Mouse (Mus musculus) bone marrow, adult 2 months (tissue): Measurements from ENCODE around the gene Tmed3.

ENCODE experiments used
- CTCF ChIP-seq: fragments of 200-500 bp; IDR thresholded peaks from 2 replicates; pipeline ENCODE4 v1.5.1; 2011; ENCODE audit warnings: low read length, control low read depth; ENCODE audit not compliant: control insufficient read depth, insufficient read depth
- POLR2A ChIP-seq: fragments of 200-500 bp; IDR thresholded peaks from 2 replicates; pipeline ENCODE4 v1.6.1; 2011; ENCODE audit warnings: low read depth, mild to moderate bottlenecking, control low read depth, low read length, borderline replicate concordance; ENCODE audit not compliant: control insufficient read depth

DNA sequence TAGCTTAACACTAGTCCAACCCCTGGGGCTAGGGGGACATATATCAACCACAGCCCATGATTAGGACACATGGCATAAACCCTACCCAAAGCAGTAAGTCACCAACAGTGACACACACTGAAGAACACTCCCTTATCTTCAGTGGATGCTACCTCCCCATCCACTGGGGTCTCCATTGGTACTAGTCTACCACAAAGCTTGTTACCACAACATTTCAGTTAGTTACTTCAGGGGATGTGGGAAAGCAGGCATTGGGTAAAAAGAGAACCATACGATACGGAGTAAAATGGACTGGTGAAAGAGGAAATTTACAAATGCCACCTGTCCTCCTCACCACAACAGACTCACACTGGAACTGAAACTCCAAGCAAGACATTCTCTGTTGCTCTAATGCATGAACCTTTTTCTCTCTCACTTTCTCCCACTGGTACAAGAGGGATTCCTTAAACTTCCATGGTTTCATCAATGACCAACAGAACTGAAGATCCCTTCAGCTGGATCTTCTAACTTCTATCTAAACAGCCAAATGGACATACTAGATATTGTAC lies 3.9 kb downstream of the Tmed3 start:
- no peak for TF ChIP-seq POLR2A
- no peak for TF ChIP-seq CTCF
